Mouse (Mus musculus): ENCODE measurements at regions not wholly inside any gene's neighbourhood (a gene's known extent, or its start where the extent isn't known, plus 50 kb on each side); places are given as distances from the start of the nearest gene placed in this dataset.

DNA sequence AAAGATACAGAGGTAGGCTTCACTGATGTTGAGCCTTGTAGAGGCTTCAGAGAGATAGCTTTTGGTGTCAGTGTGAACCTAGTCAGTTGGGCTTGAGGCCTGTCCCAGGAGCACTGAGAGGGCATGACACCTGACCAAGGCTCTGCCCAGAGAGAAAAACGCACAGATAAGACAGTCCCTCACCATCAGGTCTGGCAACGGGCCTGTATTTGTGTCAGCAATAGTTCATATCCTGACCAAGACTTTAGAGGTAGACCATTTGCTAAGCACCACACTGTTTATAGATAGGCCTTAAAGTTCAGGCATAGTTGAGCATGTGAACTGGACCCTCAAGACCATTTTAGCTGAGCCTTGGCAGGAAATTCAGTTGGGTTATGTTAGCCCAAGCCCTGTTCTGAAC is 60.4 kb upstream of the C2cd4b start:
- DNase-seq (ENCODE audit: low read depth, low spot score) = no peak

DNA sequence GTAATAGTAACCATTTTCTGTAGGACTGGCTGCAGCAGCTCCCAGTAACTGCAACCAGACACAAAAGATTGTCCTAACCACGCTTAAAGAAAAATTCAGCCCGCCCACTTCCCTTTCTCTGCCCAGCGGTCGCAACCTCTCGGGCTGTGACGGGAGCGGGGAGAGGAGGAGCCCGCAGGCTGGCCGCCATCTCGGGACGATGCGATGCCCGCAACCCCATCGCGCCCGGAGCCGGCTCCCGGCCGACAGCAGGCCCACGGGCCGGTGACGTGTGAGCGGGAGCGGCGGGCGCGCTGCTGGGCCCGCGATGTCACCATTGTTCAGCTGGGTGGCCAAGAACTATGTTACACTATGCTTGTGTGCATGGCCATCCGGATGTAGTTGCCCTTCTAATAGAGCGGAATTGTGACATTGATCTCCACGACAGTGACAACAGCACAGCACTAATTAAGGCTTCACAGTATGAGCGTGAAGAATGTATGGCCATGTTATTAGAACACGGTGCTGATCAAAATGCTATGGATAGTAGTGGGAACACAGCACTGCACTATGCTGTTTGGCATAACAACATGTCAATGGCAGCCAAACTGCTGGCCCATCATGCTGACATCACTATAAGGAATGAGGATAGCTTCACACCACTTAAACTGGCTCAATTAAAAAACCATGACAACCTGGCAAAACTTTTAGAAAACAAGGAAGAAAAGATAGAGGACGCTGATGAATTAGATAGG is 59.2 kb upstream of the C2cd4b start:
- DNase-seq (ENCODE audit: low read depth, low spot score) = no peak

DNA sequence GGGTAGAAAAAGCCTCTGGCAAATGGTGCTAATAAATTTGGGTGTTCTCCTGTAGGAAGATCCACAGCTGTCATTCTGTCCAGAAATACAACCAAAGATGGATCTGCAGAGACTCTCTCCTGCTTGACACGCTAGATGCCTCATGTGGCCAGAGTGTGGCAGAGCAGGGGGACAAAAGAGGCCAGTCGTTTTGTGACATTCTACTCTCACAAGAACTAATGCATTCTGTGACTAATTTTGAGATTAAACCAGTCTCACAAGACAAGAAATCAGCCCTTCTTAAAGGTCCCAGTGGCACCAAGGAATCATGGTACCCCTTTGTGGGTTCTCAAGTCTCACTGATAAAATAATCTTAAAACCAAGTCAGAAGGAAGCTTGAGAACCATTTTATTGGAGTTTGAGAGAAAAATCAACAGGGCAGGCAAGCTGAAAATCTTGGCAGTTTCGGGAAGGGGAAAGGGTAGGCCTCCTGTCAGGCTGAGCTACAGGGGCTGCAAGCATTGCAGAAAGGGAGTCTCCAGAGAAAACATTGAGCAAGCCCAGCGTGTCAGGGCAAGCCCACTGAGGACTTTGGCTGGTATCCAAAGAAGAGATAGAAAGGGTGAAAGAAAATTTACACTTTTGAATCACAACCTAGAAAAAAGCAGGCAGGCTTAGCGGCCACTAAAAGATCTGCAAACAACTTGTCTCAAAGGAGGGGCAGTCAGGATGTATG is 50.8 kb upstream of the C2cd4b start:
- no peak for DNase-seq (ENCODE audit: low read depth, low spot score)
